Comparison of ENCODE assay signal across 8 mouse cellular contexts in the genomic region with DNA sequence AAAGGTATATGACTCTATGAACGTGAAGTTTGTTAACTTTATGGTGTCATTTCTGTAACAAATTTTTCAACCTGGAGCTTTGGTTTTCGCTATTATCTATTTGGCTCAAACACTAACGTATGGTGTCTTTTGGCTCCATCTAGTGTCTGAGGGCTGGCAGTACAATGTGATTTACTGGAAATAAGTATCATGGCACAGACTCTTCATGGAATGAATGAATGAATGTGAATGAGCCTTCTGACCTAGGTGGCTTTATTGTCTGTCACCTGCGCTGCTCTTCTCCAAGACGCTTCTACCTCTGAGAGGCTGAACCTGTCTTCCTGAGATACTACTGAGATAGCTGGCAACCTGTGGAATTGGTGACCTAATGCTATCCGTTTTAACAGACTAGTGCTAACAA.
A peak's percentile ranks its signal among the peaks of the same experiment; 100 is the strongest.
DNase-seq lines count a peak whose midpoint lies in the region; ATAC-seq lines count a peak whose summit lies in the region.

No protein-coding gene starts in this region.

- H3K27me3 ChIP-seq in kidney, embryonic 16.5 days (ENCODE audit: insufficient read depth, low read length): no peaks in the 10 kb centered on the region
- no peaks in the 10 kb centered on the region for H3K27me3 ChIP-seq in splenic B cell, adult 2 months (ENCODE audit: control insufficient read depth, insufficient read depth, low read length, poor library complexity, severe bottlenecking)

- H3K9me3 ChIP-seq in kidney, embryonic 16.5 days (ENCODE audit: low read length): no peaks in the 10 kb centered on the region

- no peak overlapping the region for H3K4me3 ChIP-seq in kidney, embryonic 16.5 days (ENCODE audit: low read length)

- 17% methylated on average over 6 of the region's 6 CpGs for WGBS in kidney, embryonic 16.5 days

- no peaks in the 10 kb centered on the region for H3K36me3 ChIP-seq in kidney, embryonic 16.5 days (ENCODE audit: insufficient read depth, low read length)
- H3K36me3 ChIP-seq in splenic B cell, adult 2 months (ENCODE audit: control insufficient read depth, insufficient read depth, low read length, poor library complexity, severe bottlenecking): no peaks in the 10 kb centered on the region

- H3K9ac ChIP-seq in kidney, embryonic 16.5 days (replicated peaks; ENCODE audit: low read length): no peak overlapping the region

- no peaks in the 10 kb centered on the region for H3K4me1 ChIP-seq in kidney, embryonic 16.5 days (ENCODE audit: insufficient read depth, low read length)

- DNase-seq in adrenal gland, adult (ENCODE audit: inconsistent age in 2 of 2, low spot score in 1 of 2): peak; percentile 4 to 68
- no peak for DNase-seq in adrenal gland, postnatal 4 days (ENCODE audit: low spot score in 2 of 2)
- DNase-seq in spleen, postnatal 36 days (ENCODE audit: low spot score in 2 of 2): peak; percentile 11 to 34
- DNase-seq in spleen, adult 12 weeks (ENCODE audit: low spot score): no peak
- peak; percentile 28 for DNase-seq in fibroblast of lung, adult 2 months (ENCODE audit: low read depth)
- peak; percentile 74 for DNase-seq in lung, postnatal 36 days
- peak; percentile 76 for DNase-seq in splenic B cell, adult 2 months (ENCODE audit: low read depth, low spot score)

- no peak overlapping the region for H3K4me2 ChIP-seq in kidney, embryonic 16.5 days (replicated peaks; ENCODE audit: low read depth, low read length)

- H3K27ac ChIP-seq in kidney, embryonic 16.5 days (ENCODE audit: low read length): no peak overlapping the region

- 0 out of 2 replicates have a peak, but pooled peaks have one; percentile 19 for ATAC-seq in kidney, embryonic 16.5 days (ENCODE audit: low FRiP score, low TSS enrichment)

Comparison
In these comparisons a context has a peak if more than half of its experiments do, and no peak if none do; other contexts are left out.
1. DNase-seq: peak in adrenal gland, adult (2 of 2), spleen, postnatal 36 days (2 of 2), fibroblast of lung, adult 2 months (single experiment), lung, postnatal 36 days (single experiment) and splenic B cell, adult 2 months (single experiment); none in adrenal gland, postnatal 4 days (0 of 2) and spleen, adult 12 weeks (single experiment).